Mouse (Mus musculus): ENCODE measurements around the gene Camkv.

The Camkv gene

DNA sequence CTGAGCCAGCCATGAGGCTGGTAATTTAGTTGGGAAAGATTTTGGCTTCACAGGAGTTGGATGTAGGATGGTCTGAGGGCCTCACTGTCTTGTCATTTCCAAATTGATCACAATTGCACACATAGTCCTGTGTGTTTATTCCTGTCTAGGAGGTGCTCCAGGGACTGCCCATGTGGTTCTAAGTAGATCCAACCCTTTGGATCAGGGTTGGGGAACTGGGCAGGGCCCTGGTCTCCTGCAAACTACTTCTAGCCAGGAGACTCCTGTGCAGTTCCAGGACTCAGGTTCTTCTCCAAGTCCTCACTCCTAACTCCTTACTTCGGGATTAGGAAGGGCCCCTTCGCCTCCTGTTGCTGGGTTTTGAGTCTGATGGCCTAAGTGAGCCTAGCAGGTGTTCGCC, at the start of gene Camkv:
TSS of gene Camkv (plus strand) at position 301 of the 400 bp plus-strand sequence.
- no peak for DNase-seq (ENCODE audit: low spot score in 2 of 2)

DNA sequence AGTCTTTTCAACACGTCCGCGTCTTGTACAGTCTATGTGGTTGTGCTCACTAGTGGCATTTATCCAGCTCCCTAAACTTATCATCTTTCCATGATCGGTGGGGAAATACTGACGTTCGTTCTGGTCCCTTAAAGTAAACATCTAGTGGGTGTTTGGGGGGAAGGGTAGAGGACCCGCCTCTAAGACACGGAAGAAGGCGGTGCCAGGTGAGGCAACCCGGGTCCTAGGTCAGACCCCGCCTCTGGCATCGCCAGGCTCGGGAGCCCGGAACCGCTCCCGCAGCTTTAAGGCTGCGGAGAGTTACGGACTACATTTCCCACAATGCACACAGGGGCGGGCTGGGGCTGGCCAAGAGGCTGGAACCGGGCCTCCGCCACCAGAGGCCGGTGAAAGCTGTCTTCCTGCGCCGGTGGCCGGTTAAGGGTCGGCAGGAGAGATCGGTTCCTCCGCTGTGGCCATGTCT, 47.6 kb upstream of the Camkv start, which contains the start of gene Mon1a:
TSS of gene Mon1a (plus strand) at position 348 of the 463 bp plus-strand sequence.
- peak; percentile 74 to 83 for DNase-seq (ENCODE audit: low spot score in 2 of 2)

DNA sequence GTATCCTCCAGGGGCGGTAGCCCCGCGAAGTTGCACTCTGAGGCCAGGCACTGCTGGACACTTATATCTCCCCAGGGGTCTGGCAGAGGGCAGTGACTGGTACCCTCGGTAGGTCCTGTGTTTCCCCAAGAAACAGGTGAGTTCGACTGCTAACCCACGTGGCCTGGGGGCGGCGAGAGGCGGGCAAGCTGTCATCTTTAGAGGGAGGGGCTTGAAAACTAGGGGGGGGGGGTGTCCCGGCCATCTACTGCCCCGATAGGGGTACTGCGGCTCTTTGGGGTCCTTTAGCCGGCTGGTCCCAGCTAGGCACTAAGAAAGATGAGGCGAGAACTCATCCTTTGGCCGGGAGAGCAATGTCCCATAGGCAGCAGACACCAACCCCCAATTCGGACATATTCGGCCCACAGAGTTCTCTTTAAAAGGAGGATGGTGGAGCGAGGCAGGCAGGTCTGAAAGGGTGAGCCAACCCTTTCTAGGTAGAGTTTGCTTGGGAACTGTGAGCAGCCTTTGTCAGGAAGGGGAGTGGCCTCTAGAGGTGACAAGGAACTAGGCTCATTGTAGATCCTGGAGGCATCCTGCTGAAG, 47.1 kb upstream of the Camkv start:
- DNase-seq (ENCODE audit: low spot score in 2 of 2): peak in 1 of 2 experiments; percentile 33

DNA sequence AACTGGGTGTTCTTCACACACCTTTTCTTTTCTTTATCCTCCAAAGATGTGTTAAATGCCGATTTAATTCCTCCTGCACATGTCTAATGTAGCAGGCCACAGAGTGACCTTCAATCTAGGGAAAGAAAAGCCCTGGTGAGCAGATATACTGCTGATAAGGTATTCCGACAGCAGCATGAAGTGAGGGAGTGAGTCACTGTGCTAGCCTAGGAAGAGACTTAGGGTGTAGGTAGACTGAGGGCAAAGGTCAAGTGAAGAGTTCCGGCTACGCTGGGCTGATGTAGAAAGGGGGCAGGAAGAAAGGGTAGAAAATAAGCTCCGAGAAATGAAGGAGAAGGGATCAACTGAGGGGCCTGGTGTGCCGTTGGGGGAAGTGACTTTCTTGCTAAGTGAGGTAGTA, 45.2 kb upstream of the Camkv start:
- no peak for DNase-seq (ENCODE audit: low spot score in 2 of 2)

DNA sequence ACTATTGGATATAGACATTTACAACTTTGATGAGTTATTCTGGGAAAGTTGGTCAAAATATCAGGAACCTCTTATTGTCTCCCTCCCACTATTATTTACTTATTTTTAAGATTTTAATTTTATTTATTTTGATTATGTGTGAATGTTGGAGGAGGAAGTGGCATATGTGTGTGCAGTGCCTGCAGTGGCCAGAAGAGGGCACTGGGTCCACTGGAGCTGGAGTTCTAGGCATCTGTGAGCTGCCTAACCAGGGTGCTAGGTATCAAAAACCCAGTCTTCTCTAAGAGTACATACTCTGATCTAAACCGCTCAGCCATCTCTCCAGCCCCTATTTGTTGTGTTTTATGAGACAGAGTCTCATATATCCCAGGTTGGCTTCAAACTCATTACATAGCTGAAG, 44.5 kb upstream of the Camkv start:
- peak in 1 of 2 experiments; percentile 69 for DNase-seq (ENCODE audit: low spot score in 2 of 2)

DNA sequence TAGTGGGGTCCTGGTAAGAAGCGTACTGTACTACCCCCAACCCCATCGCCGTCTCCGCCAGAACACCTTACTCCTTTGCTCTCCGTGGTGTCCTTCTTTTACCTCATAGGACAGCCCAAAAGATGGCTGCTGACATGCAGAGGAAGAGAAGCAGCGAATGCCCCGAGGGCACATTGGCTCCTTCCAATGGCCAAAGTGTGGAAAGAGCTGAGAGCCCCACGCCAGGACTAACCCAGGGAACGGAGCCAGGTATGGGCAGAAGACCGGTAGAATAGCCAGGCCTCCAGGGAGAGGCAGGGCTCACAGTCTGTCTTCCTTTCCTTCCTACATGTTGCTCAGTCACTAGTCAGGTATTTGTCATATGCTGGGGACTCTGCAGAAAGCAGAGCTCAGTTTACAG, 36.9 kb upstream of the Camkv start:
- no peak for DNase-seq (ENCODE audit: low spot score in 2 of 2)

DNA sequence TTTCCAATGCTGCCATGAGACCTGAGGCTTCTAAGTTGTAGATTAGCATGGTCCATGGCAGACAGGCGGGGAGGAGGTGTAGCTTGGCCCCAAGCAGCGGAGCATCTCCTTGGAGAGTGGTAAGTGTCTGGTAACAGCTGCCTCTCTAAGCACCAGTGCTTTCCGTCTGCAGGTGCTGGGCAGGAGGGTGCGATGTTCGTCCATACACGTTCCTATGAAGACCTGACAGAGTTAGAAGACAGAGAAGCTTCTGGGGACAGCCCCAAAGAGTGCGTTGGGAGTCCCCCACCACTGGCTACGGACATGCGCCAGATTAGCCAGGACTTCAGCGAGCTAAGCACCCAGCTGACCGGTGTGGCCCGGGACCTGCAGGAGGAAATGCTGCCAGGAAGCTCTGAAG, 35.6 kb upstream of the Camkv start:
- peak in 1 of 2 experiments; percentile 16 for DNase-seq (ENCODE audit: low spot score in 2 of 2)

DNA sequence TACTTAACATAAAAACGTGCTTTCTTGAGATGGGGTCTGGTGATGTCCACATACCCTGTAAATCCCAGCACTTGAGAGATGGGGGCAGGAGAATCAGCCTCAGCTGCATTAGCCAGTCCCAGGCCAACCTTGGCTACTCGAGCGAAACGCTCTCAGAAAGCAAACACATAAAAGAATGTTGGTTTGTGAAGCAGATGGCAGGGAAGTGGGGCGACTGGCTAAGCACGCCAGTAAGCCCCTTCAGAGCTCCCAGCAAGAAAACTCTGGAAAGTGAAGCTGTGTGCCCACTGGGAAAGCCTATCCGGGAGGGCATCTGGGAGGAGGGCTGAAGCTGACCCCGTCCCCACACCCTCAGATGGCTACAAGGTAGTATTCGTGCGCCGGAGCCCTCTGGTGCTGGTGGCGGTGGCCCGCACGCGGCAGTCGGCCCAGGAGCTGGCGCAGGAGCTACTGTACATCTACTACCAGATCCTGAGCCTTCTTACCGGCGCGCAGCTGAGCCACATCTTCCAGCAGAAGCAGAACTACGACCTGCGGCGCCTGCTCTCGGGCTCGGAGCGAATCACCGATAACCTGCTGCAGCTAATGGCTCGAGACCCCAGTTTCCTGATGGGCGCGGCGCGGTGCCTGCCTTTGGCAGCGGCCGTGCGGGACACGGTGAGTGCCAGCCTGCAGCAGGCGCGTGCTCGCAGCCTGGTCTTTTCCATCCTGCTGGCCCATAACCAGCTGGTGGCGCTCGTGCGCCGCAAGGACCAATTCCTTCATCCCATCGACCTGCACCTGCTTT, 34.4 kb upstream of the Camkv start:
- peak; percentile 49 to 79 for DNase-seq (ENCODE audit: low spot score in 2 of 2)

DNA sequence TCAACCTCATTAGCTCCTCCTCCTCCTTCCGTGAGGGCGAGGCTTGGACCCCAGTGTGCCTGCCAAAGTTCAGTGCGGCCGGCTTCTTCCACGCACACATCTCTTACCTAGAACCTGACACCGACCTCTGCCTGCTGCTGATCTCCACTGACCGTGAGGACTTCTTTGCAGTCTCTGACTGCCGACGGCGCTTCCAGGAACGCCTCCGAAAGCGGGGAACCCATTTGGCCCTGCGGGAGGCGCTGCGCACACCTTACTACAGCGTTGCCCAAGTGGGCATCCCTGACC, 33.9 kb upstream of the Camkv start:
- no peak for DNase-seq (ENCODE audit: low spot score in 2 of 2)

DNA sequence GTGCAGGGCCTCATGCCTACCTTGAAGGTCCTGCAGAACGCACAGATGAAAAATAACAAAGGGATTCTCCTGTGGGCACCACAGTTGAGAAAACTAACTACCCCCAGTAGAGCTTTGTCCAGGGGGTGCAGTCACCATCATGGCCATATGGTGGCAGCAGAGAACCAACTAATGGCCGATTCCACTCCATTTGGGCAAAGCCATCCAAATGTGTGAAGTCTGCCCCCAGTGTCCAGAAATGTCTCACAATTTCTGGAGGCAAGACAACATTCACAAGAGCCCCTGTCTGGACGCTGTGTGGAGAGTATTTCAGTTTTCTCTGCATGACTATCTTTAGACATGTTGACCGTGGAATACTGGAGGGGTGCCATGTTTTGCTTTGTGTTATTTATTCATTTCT, 30.7 kb upstream of the Camkv start:
- peak; percentile 87 to 91 for DNase-seq (ENCODE audit: low spot score in 2 of 2)

DNA sequence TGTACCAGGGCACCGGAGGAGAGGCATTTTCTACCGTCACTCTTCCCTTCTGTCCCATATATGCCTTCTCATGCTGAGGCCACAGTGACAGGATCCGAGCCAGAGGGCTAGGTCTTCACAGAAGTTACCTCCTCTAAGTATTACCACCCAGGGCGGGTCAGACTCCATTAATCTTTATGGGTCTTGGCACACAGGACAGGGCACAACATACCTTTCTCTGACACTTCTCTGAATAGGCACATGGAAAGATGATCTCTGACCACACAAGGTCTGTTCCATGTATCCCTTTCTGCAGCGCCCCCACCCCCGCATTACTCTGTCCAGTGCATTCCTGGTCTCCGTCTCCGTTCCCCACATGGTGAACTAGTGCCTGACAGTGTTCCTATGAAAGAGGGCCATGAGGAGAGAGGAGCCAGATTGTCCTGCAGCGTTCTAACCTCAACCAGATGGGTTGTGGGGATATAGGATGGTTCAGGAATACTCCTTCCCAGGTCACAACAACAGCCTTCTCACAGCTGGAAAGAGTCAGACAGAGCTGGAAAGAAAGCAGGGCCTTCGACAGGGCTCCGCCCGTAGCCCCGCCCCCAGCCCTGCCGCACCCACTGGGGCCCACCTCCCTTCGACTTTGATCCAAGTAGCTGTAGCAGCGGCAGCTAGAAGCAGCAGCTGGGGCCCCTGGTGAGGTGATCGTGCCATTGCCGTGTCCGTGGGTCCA, 29.1 kb upstream of the Camkv start, which contains the start of gene Mst1r:
TSS of gene Mst1r (plus strand) at position 622 of the 715 bp plus-strand sequence.
- peak in 1 of 2 experiments; percentile 68 for DNase-seq (ENCODE audit: low spot score in 2 of 2)

DNA sequence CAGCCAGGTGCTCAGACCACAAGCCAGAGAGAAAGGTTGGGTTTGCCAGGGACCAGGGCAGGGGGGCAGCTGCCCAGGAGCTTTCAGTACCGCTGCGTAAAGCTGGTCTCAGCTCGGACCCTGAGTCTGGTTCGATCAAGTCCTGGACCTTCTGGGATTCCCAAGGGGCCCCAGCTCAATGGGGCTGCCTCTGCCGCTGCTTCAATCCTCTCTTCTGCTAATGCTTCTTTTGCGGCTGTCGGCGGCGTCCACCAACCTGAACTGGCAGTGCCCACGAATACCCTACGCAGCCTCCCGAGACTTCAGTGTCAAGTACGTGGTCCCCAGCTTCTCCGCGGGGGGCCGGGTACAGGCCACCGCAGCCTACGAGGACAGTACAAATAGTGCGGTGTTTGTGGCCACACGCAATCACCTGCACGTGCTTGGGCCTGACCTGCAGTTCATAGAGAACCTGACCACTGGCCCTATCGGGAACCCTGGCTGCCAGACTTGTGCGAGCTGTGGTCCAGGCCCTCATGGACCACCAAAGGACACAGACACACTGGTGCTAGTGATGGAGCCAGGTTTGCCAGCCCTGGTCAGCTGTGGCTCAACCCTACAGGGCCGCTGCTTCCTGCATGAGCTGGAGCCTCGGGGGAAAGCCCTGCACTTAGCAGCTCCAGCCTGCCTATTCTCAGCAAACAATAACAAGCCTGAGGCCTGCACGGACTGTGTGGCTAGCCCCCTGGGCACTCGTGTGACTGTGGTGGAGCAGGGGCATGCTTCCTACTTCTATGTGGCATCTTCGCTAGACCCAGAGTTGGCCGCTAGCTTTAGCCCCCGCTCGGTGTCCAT, 28.3 kb upstream of the Camkv start:
- no peak for DNase-seq (ENCODE audit: low spot score in 2 of 2)

DNA sequence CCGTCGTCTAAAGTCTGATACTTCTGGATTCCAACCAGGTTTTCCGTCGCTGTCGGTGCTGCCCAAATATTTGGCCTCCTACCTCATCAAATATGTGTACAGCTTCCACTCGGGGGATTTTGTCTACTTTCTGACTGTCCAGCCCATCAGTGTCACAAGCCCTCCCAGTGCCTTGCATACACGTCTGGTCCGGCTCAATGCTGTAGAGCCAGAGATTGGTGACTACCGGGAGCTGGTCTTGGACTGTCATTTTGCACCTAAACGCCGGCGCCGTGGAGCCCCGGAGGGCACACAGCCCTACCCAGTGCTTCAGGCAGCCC, 27.7 kb upstream of the Camkv start:
- no peak for DNase-seq (ENCODE audit: low spot score in 2 of 2)

DNA sequence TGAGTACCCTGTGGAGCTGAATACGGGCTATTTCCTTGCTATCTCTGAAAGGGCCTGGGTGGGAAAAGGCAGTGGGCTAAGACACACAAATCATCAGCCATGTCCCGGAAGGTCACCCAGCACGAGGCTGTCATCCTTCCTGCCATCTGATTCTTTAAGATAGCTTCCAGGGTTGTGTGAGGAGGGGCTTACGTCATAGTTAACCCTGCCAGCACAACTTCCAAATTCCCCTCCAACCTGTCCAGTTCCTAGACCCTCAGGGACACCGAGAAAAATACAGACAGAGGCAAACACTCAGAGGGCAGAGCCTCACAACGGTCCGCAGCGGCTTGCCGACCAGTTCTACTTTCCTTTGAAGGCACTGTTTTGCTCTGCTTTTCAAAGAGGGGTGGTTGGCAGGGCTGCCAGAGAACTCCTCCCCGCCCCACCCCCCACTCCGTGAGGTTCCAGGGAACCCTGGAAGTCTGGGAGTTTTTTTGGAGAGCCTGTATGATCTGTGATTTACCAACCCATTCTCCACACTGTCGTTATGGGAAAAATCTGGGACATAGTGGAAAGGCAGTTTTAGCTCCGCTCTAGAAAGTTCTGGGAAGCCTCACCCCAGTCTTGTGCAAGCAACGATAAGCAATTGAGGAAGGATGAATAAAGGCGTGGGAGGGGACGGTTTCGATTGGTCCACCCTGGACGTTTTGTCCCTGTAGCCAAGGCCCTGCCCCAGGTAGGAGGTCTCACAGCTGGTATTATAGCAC, 26.9 kb upstream of the Camkv start:
- no peak for DNase-seq (ENCODE audit: low spot score in 2 of 2)

DNA sequence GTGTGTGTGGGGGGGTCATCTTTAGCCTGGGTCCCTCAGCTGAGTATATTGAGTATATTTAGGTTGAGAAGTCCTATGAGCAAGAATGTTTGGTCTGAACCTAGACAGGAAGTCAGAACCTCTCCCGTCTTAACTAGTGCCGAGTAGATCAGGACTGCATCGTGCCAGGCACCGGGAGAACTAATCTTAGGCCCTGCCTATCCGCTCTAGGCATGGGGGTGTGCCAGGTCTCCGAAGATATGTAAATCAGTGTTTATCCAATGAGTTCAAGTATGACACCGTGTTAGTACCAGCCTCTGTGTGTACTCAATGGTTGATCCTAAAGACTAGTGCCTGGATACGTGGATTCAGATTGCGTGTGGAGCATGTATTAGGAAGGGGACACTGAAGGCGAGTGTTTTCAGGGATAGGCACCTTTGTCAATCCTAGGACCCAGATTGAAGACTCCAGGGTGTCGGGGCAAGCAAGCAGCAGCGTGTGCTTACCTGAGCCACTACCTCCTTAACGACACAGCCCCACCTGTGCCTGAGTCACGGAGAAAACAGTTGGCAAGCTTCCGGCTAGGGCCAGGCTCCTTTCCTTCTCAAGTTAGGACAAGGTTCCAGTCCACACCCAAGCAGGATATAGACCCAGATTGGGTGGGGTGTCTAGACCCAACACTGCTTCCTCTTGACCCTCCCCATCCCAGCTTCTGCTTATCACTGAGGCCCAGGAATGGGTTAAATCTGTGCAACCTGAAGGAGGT, 25.3 kb upstream of the Camkv start:
- no peak for DNase-seq (ENCODE audit: low spot score in 2 of 2)

DNA sequence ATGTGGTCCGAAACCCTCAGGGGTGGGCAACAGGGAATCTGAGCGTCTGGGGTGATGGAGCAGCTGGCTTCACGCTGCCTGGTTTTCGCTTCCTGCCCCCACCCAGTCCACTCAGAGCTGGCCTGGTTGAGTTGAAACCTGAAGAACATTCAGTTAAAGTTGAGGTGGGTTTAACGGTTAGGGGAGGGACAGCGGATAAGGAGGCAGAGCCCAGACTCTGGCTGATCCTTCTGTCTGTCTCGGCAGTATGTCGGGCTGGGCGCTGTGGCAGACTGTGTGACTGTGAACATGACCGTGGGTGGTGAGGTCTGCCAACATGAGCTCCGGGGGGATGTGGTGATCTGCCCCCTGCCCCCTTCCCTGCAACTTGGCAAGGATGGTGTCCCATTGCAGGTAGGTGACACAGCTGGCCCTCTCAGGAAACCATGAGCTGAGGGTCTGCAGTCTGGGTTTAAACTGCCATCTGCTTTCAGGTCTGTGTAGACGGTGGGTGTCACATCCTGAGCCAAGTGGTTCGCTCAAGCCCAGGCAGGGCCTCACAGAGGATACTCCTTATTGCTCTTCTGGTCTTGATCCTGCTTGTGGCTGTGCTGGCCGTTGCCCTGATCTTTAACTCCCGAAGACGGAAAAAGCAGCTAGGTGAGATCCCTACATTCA, 20.6 kb upstream of the Camkv start:
- DNase-seq (ENCODE audit: low spot score in 2 of 2): no peak

DNA sequence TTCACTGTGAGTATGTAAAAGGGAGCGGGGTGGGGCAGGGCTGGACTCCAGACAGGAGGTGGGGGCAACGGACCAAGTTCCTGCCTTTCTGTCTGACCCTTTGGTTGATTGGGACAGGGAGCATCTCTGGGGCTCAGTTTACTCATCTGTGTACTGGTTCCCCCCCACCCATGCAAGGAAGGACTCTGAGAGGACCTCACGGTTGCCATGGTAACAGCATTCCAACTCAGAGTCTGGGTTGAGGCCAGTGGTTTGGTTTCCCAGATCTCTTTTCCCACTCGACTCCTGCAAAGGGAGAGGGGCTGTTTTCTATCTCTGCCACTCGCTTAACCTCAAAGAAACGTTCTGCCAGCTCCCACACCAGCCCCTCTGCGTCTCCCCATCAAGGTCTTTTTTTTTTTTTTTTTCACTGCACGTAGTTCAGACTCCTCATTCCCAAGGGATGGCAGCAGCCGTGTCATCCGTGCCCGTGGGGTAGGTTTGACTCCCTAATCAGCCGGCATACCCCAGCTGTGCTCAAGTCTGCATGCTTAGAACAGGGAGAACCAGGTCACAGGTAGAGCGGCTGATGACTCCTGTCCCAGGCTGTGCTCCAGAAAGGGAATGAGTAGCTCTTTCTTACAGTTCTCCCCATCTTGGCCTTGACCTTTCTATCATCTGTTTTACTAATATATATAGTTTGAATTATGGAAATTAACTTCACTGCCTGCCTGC, 17.4 kb upstream of the Camkv start:
- DNase-seq (ENCODE audit: low spot score in 2 of 2): no peak

DNA sequence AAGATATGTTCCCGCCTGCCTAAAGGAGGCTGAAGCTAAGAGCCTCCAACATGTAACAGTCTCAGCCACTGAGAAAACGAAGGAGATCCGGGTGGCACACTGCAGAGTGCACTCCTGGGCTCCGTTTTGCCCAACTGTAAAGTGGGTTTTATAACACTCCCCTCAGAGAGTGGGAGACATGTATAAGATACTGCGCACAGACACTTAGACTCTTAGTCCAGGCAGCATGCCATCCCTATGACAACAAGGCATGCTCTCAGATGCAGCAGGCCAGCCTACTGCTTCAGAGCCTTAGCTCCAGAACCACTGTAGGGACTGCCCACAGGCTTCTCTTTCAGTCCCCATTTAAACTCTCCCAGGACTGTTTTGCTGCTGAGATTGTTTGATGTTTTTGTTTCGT, 16.6 kb upstream of the Camkv start:
- no peak for DNase-seq (ENCODE audit: low spot score in 2 of 2)

DNA sequence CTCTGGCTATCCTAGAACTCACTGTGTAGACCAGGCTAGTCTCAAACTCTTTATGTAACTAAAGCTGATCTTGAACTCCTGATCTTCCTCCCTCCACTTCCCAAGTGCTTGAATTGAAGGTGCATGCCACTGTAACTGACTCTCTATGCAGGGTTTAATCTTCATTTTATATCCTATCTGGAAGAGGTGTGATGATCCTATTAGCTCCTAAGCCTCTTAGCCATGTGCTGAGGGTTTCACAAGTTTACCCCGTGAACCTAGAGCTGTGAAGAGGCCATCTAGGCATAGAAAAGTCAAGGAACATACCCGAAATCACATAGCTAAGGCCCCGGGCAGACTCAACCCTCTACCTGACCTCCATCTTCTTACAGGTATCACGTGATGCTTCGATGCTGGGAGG, 16.0 kb upstream of the Camkv start:
- DNase-seq (ENCODE audit: low spot score in 2 of 2): no peak

All from spleen, postnatal 10 days (tissue).